Mouse (Mus musculus) retina, adult 2 months (tissue): ENCODE data around the gene Cmbl.

ENCODE experiments used
- DNase-seq: peaks from one replicate; pipeline ENCODE4 v3.0.0-alpha.2; 2012; ENCODE audit warnings: low read depth, low spot score

Cmbl gene

GRCm38 (mm10) chr15:31627277-31628154 lies 62.3 kb downstream of the Cmbl start:
- no peak for DNase-seq

GRCm38 (mm10) chr15:31628180-31628579 lies 63.0 kb downstream of the Cmbl start:
- DNase-seq: no peak

- DNase-seq: no peak
Measured at GRCm38 (mm10) chr15:31629556-31629955, 64.4 kb downstream of the Cmbl start.

- no peak for DNase-seq
Measured at GRCm38 (mm10) chr15:31631396-31631858, 66.2 kb downstream of the Cmbl start.

- DNase-seq: no peak
Measured at GRCm38 (mm10) chr15:31632478-31632877, 67.3 kb downstream of the Cmbl start.

- no peak for DNase-seq
Measured at GRCm38 (mm10) chr15:31634582-31634981, 69.4 kb downstream of the Cmbl start.

GRCm38 (mm10) chr15:31636091-31636595 lies 71.0 kb downstream of the Cmbl start:
- no peak for DNase-seq
